Mouse (Mus musculus) gastrocnemius, postnatal 36 days (tissue): ENCODE results near the gene Mybpc2. TPM values are rescaled to one million over a fixed set of nuclear protein-coding genes. Genes with fewer than 3 reads are reported as not detected.

Source experiments
- DNase-seq, 2 experiments: peaks; one replicate each; pipeline ENCODE4 v3.0.0; 2022
- intact Hi-C: fragments of 180-260 bp; cut with DNase I; formaldehyde crosslinking; loops from one replicate; pipeline ENCODE4 v1.15.1; 2025
- total RNA-seq, 2 experiments: library from RNA; stranded (reverse); gene quantifications; 2 replicates each; pipeline ENCODE4 v1.2.3; 2021

Mybpc2 gene
- total RNA-seq, 2 experiments from 2014 or later: 4,354 to 5,208 TPM

GRCm38 (mm10) chr7:44527483-44528398 lies 3.3 kb upstream of the Mybpc2 start:
- intact Hi-C loops: no loop called here
- peak; percentile 67 to 79 for DNase-seq

GRCm38 (mm10) chr7:44526414-44527154 lies 2.1 kb upstream of the Mybpc2 start:
- intact Hi-C loops: no loop called here
- no peak for DNase-seq

DNA sequence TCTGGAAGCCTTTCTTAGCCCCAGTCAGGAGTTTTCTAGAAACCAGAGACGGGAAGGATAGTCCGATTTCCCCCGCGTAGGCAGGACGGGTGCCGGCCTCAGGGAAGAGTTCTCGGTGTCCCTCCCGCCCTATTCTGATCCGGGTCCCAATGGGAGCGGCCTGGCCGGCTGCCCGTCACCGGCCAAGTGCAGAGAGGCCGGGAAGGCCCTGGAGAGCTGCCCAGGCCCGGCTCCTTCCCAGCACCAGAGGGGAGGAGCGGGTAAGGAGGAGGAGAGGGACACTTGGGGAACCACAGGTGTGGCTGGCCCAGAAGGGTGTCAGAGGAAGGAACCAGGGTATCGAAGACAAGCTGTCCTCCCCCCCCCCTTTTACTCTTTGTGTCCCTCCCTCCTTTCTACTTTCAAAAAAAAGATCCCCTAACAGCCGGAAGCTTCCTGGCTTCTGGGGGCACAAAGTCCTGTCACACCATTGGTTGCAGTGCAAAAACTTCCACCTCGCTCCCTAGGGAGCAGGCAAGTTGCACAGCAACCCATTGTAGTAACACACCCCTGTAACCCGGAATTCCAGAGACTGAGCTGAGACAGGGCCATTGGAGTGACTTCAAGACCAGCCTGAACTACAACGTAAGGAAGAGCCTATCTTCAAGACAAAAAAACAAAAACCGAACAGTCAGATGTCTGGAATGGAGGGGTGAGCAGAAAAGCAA lies 823 bp upstream of the Mybpc2 start:
- intact Hi-C loops: no loop called here
- DNase-seq: peak; percentile 87 to 92

DNA sequence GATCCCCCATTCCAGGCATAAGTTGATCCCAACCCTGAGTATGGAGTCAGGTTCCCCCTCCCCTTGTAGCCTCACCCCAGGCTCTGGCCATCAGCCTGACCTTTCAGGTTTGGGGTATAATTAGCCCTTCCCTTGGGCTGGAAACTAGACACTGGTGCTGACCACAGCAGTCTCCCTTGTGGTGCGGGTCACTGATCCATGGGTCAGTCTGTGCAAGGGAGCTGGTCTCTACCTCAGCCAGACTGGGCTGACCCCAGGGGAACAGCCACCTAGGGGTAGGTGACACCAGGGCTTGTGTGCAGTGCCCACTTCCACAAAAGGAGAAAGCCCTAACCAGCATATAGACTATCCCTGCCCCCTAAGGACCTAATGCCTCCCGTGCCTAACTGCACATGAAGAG lies 1.4 kb downstream of the Mybpc2 start:
- intact Hi-C loops: no loop called here
- peak; percentile 49 to 55 for DNase-seq

DNA sequence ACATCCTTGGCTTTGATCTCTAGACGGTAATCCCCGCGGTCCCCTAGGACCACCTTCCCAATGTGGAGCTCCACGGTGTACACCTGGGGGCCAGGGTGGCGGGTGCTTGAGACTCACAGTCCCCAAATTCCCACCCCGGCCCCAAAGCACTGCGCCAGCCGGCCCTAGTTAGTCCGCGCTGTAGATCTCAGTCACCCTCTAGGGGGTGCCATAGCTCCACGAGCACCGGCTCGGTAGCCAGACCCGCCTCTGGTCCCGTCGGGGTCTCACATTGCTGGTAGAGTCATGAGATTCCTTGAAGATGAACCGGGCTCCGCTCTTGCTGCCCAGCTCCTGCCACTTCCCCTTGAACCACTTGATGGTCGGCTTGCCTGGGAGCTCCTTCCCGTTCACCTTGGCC lies 2.7 kb downstream of the Mybpc2 start:
- intact Hi-C loops: no loop called here
- DNase-seq: peak; percentile 50 to 54

GRCm38 (mm10) chr7:44520990-44521389 lies 3.5 kb downstream of the Mybpc2 start:
- DNase-seq: no peak
- intact Hi-C loops: no loop called here

DNA sequence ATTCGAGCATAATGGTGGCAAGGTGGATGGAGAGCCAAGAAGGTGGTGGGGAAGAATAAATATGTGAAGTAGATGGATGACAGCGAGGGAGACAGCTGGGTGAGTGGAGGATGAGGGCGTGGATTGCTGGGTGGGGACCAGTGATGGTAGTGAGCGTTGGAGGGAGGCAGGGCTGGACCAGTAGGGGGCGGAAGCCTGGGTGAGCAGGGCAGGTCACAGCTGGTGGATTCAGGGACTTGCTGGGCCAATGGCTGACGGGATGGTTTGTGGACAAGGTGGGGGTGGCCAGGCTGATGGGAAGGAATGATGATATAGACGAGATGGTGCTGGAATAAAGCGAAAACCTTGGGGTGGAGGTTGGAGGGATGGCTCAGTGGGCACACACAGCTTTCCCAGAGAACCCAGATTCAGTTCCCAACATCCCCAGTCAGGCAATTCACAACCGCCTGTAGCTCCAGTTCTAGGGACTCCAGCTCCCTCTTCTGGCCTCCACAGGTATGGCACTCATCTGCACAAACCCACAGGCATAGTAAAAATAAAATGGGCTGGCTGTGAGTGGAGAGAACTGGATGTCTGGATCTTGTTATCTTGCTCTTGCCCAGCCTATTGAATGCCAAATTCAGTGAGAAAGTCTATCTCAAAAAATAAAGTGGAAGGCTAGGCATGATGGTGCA lies 5.1 kb downstream of the Mybpc2 start:
- intact Hi-C loops: no loop called here
- DNase-seq: no peak

DNA sequence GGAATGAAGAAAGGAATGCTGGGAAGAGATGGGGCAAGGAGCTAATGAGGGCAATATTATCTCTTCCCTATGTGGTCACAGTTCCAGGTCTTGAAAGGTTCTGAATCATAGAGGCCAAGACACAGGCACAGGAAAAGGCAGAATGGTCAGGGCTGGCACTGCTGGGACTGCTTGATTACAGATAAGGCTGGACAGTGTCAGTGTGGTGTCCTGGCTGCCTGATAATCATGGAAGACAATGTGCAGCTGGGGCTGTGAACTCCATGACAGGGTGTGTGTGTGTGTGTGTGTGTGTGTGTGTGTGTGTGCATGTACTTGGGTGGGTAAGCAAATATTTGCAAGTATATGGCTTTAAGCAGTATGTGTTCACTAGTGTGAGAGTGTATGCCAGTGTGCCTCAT lies 17.0 kb downstream of the Mybpc2 start:
- no peak for DNase-seq
- intact Hi-C loops: no loop called here

DNA sequence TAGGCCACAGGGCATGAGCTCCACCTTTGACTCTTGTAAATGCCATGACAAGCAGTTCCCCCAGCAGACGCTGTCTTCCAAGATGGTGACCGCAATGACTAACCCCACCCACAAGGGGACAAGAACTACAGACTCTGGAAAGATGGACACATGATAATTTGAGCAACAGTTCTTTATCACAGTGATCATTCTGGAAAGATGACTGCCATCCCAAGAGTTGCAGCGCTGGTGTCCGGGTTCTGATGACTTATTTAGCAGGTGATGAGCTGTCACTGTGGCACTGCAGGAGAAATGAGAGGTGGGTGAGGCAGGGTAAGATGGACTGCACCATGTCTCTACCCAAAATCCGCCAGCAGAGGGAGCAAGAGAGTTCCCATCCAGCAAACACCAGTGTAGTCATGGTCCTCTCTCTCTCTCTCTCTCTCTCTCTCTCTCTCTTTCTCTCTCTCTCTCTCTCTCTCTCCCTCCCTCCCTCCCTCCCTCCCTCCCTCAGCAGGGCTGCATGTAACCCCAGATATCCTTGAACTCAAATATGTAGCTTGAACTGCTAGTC lies 22.8 kb downstream of the Mybpc2 start:
- intact Hi-C loops: no loop called here
- peak in 1 of 2 experiments; percentile 44 for DNase-seq

GRCm38 (mm10) chr7:44500046-44500445 lies 24.4 kb downstream of the Mybpc2 start:
- DNase-seq: peak in 1 of 2 experiments; percentile 21
- intact Hi-C loops: no loop called here

- peak in 1 of 2 experiments; percentile 11 for DNase-seq
- intact Hi-C loops: loop anchor here (5.0 kb wide), 1 partner anchor 53 kb away; the partner anchor contains the start of gene Nr1h2
These were observed 25.5 kb downstream of the Mybpc2 start for GRCm38 (mm10) chr7:44498922-44499321.

- DNase-seq: peak in 1 of 2 experiments; percentile 11
- intact Hi-C loops: loop anchor here (5.0 kb wide), 1 partner anchor 55 kb away; the partner anchor contains the start of gene Nr1h2
These were observed 26.9 kb downstream of the Mybpc2 start for GRCm38 (mm10) chr7:44497361-44498055.

DNA sequence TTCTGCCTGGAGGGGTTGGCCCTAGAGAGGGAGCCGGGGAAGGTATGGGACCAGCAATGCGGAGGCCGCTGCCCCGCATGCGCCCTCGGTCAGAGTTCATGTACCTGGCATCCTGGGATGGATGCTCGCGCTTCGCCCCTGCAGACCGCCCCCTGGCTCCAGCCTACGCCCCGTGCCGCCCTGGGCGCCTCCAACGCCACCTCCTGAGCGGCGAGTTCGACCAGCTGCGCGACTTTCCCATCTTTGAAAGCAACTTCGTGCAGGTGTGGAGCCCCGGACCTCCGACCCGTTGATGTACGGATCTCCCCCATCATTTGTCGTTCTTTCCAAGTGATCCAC lies 27.7 kb downstream of the Mybpc2 start:
- intact Hi-C loops: loop anchor here (5.0 kb wide), 1 partner anchor 56 kb away; the partner anchor contains the start of gene Nr1h2
- DNase-seq: no peak

DNA sequence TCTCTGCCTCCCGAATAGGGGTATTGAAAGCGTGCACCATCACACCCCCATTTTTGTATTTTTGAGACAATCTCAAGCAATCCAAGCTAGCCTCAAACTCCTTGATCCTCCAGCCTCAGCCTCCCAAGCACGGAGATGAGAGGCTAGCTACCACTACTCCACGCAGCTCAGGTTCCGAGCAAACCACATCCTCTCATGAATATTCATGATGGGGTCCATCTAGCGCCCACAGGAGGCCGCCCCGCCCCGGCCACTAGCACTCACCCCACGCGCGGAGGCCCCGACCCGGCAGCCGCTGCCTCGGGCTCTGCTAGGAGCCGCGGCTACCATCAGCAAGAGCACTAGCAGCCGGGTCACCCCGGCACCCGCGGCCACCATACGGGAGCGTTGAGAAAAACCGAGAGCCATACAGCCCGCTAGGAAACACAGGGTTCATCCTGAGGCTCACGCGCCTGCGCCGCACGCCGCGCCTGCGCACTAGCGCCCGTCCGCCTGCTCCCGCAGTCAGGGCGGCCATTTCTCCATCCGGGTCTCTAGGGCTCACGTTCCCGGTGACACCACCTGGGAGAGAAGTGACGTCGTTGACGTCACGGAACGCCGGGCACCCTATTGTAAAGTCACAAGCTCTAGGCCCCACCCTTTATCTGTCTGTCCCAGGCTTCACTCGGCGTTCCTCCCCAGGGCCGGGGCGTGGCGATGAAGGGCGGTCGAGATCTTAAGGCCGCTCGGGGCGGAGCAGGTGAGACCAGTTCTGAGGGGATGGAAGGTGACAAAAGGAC lies 28.3 kb downstream of the Mybpc2 start, which contains the start of the genes Emc10 and Fam71e1:
Gene Emc10, minus strand, starts transcription at position 538 of the 779 bp plus-strand sequence.
Gene Fam71e1, plus strand, starts transcription at position 590 of the 779 bp plus-strand sequence.
- intact Hi-C loops: loop anchor here (5.0 kb wide), 1 partner anchor 56 kb away; the partner anchor contains the start of gene Nr1h2
- peak; percentile 94 to 95 for DNase-seq

- intact Hi-C loops: loop anchor here (5.0 kb wide), 1 partner anchor 57 kb away; the partner anchor contains the start of gene Nr1h2
- DNase-seq: no peak
These were observed 29.4 kb downstream of the Mybpc2 start for GRCm38 (mm10) chr7:44495086-44495485.

DNA sequence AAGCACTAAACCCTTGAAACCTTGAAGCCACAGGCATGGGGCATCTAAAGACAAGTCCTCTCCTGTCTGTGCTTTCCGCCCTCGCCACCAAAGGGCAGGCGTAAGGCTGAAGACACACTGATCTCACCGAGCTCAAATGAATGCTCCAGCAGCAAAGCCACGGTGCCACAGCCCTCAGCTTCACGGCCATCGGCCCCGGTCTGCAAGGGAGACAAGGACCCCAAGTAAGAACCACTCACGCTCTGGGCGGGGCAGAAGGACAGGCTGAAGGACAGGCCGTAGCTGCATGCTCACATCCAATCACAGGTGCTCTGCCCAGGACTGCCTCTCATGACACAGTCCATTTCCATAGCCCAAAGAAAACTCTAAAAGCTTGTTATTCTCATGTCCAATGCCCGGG lies 29.8 kb downstream of the Mybpc2 start:
- DNase-seq: peak in 1 of 2 experiments; percentile 16
- intact Hi-C loops: loop anchor here (5.0 kb wide), 1 partner anchor 58 kb away; the partner anchor contains the start of gene Nr1h2

- peak in 1 of 2 experiments; percentile 13 for DNase-seq
- intact Hi-C loops: no loop called here
These were observed 32.2 kb downstream of the Mybpc2 start for GRCm38 (mm10) chr7:44492166-44492826.
